In the genomic region with DNA sequence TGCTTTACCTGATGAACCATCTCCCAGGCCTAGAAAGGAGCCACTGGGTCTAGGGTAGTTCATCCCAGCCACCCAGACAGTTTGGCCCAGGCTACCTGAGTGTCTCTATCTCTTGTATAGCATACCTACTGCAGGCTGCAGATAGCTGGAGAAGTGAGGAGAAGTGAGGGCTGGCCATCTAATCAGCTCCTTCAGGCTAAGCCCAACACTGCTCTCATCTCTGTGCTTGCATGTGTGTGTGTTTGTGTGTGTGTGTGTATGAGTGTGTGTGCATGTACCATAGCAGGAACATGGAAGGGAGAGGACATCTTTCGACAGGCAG, we compare ENCODE assay signal across 11 mouse cellular contexts. TPM values are rescaled to one million over a fixed set of nuclear protein-coding genes. Genes with fewer than 3 reads are reported as not detected.
DNase-seq lines count a peak whose midpoint lies in the region; ATAC-seq lines count a peak whose summit lies in the region.
"Had no signal": no experiment of that assay in that cellular context is flagged by ENCODE, and none has a peak within 500 bp of the region (broad histone marks: within the 10 kb centered on the region; RNA-seq: fewer than 3 reads in every experiment).

No protein-coding gene starts in this region.

- no peak overlapping the region for H3K4me3 ChIP-seq in embryonic facial prominence, embryonic 11.5 days (ENCODE audit: low read depth, low read length)
- H3K4me3 ChIP-seq in embryonic facial prominence, embryonic 10.5 days: no peak overlapping the region
- H3K4me3 ChIP-seq in kidney, embryonic 16.5 days (ENCODE audit: low read length): no peak overlapping the region
- H3K4me3 ChIP-seq in liver, embryonic 13.5 days (replicated peaks): peak overlapping the region; percentile 45
- H3K4me3 ChIP-seq in stomach, embryonic 15.5 days (replicated peaks): no peak overlapping the region
- no peak overlapping the region for H3K4me3 ChIP-seq in hindbrain, embryonic 16.5 days (ENCODE audit: low read length)

- no peaks in the 10 kb centered on the region for H3K9me3 ChIP-seq in embryonic facial prominence, embryonic 11.5 days (replicated peaks; ENCODE audit: control insufficient read depth, low read length)
- H3K9me3 ChIP-seq in embryonic facial prominence, embryonic 10.5 days: no peaks in the 10 kb centered on the region
- no peaks in the 10 kb centered on the region for H3K9me3 ChIP-seq in kidney, embryonic 16.5 days (ENCODE audit: low read length)
- no peaks in the 10 kb centered on the region for H3K9me3 ChIP-seq in liver, embryonic 13.5 days (replicated peaks)
- H3K9me3 ChIP-seq in stomach, embryonic 15.5 days: no peaks in the 10 kb centered on the region
- no peaks in the 10 kb centered on the region for H3K9me3 ChIP-seq in hindbrain, embryonic 16.5 days (ENCODE audit: control insufficient read depth, low read length)
- H3K9me3 ChIP-seq: limb, embryonic 12.5 days had no signal

- H3K27me3 ChIP-seq in embryonic facial prominence, embryonic 11.5 days (ENCODE audit: control insufficient read depth, insufficient read depth, low read length): no peaks in the 10 kb centered on the region
- H3K27me3 ChIP-seq in embryonic facial prominence, embryonic 10.5 days (replicated peaks; ENCODE audit: low read depth, poor library complexity, severe bottlenecking): no peaks in the 10 kb centered on the region
- no peaks in the 10 kb centered on the region for H3K27me3 ChIP-seq in kidney, embryonic 16.5 days (ENCODE audit: insufficient read depth, low read length)
- 0 out of 2 replicates have a peak, but pooled peaks cover 5% of the 10 kb centered on the region for H3K27me3 ChIP-seq in liver, embryonic 13.5 days
- no peaks in the 10 kb centered on the region for H3K27me3 ChIP-seq in stomach, embryonic 15.5 days (replicated peaks)
- no peaks in the 10 kb centered on the region for H3K27me3 ChIP-seq in hindbrain, embryonic 16.5 days (replicated peaks; ENCODE audit: control insufficient read depth, insufficient read depth, low read length)
- H3K27me3 ChIP-seq: limb, embryonic 12.5 days had no signal

- no peaks in the 10 kb centered on the region for H3K36me3 ChIP-seq in embryonic facial prominence, embryonic 11.5 days (replicated peaks; ENCODE audit: control insufficient read depth, insufficient read depth, low read depth, low read length)
- H3K36me3 ChIP-seq in embryonic facial prominence, embryonic 10.5 days (replicated peaks): no peaks in the 10 kb centered on the region
- no peaks in the 10 kb centered on the region for H3K36me3 ChIP-seq in kidney, embryonic 16.5 days (ENCODE audit: insufficient read depth, low read length)
- no peaks in the 10 kb centered on the region for H3K36me3 ChIP-seq in liver, embryonic 13.5 days
- no peaks in the 10 kb centered on the region for H3K36me3 ChIP-seq in stomach, embryonic 15.5 days
- H3K36me3 ChIP-seq in hindbrain, embryonic 16.5 days (ENCODE audit: control insufficient read depth, insufficient read depth, low read length): no peaks in the 10 kb centered on the region
- H3K36me3 ChIP-seq: limb, embryonic 12.5 days had no signal

- ATAC-seq in embryonic facial prominence, embryonic 11.5 days (replicated peaks; ENCODE audit: insufficient number of reproducible peaks, low FRiP score, low TSS enrichment, low read depth): 0 out of 2 replicates have a peak, but pooled peaks have one; percentile 39
- no peak for ATAC-seq in kidney, embryonic 16.5 days (ENCODE audit: low FRiP score, low TSS enrichment)
- ATAC-seq in liver, embryonic 13.5 days (ENCODE audit: low read depth): peak; percentile 99
- ATAC-seq in stomach, embryonic 15.5 days (ENCODE audit: insufficient read depth, low FRiP score, low read depth): peak; percentile 88
- no peak for ATAC-seq in hindbrain, embryonic 16.5 days

- no peak for DNase-seq in embryonic facial prominence, embryonic 11.5 days (ENCODE audit: low spot score)
- no peak for DNase-seq in embryonic facial prominence, embryonic 10.5 days (ENCODE audit: low spot score)
- DNase-seq in kidney, postnatal 10 days: no peak
- DNase-seq in liver, embryonic 13.5 days: peak; percentile 71
- DNase-seq in layer of hippocampus, adult 9-11 months: no peak
- DNase-seq: cerebellum, adult 18-20 months had no signal

- no peak overlapping the region for H3K9ac ChIP-seq in embryonic facial prominence, embryonic 11.5 days (replicated peaks; ENCODE audit: low read length)
- H3K9ac ChIP-seq in kidney, embryonic 16.5 days (replicated peaks; ENCODE audit: low read length): no peak overlapping the region
- H3K9ac ChIP-seq in liver, embryonic 13.5 days: peak overlapping the region; percentile 60
- H3K9ac ChIP-seq in stomach, embryonic 15.5 days: no peak overlapping the region
- no peak overlapping the region for H3K9ac ChIP-seq in hindbrain, embryonic 16.5 days (ENCODE audit: low read depth, low read length)
- H3K9ac ChIP-seq: limb, embryonic 12.5 days had no signal

- H3K4me2 ChIP-seq in embryonic facial prominence, embryonic 11.5 days (ENCODE audit: low read depth, low read length): no peak overlapping the region
- no peak overlapping the region for H3K4me2 ChIP-seq in kidney, embryonic 16.5 days (replicated peaks; ENCODE audit: low read depth, low read length)
- peak overlapping the region; percentile 68 for H3K4me2 ChIP-seq in liver, embryonic 13.5 days
- no peak overlapping the region; the same call in 1 of the 2 replicates for H3K4me2 ChIP-seq in stomach, embryonic 15.5 days
- no peak overlapping the region for H3K4me2 ChIP-seq in hindbrain, embryonic 16.5 days (ENCODE audit: low read length)

- H3K4me1 ChIP-seq in embryonic facial prominence, embryonic 11.5 days (ENCODE audit: control insufficient read depth, insufficient read depth, low read length): no peaks in the 10 kb centered on the region
- H3K4me1 ChIP-seq in embryonic facial prominence, embryonic 10.5 days: peaks cover 12% of the 10 kb centered on the region; the same call in 1 of the 2 replicates
- H3K4me1 ChIP-seq in kidney, embryonic 16.5 days (ENCODE audit: insufficient read depth, low read length): peaks cover 14% of the 10 kb centered on the region; the same call in 1 of the 2 replicates
- H3K4me1 ChIP-seq in liver, embryonic 13.5 days (replicated peaks): peaks cover 68% of the 10 kb centered on the region
- H3K4me1 ChIP-seq in stomach, embryonic 15.5 days: no peaks in the 10 kb centered on the region
- no peaks in the 10 kb centered on the region for H3K4me1 ChIP-seq in hindbrain, embryonic 16.5 days (ENCODE audit: control insufficient read depth, insufficient read depth, low read depth, low read length)

- WGBS in embryonic facial prominence, embryonic 11.5 days: 81% methylated on average over 1 of the region's 1 CpGs
- 95% methylated on average over 1 of the region's 1 CpGs for WGBS in embryonic facial prominence, embryonic 10.5 days
- 90% methylated on average over 1 of the region's 1 CpGs for WGBS in kidney, embryonic 16.5 days
- 17% methylated on average over 1 of the region's 1 CpGs for WGBS in liver, embryonic 13.5 days (ENCODE audit: insufficient replicate concordance)
- 88% methylated on average over 1 of the region's 1 CpGs for WGBS in stomach, embryonic 15.5 days
- WGBS in hindbrain, embryonic 16.5 days: 96% methylated on average over 1 of the region's 1 CpGs

- no peak overlapping the region for H3K27ac ChIP-seq in embryonic facial prominence, embryonic 11.5 days (replicated peaks; ENCODE audit: low read depth, low read length)
- H3K27ac ChIP-seq in embryonic facial prominence, embryonic 10.5 days (replicated peaks): no peak overlapping the region
- H3K27ac ChIP-seq in kidney, embryonic 16.5 days (ENCODE audit: low read length): 0 out of 2 replicates have a peak overlapping the region, but pooled peaks have one; percentile 13
- H3K27ac ChIP-seq in liver, embryonic 13.5 days: peak overlapping the region; percentile 88
- no peak overlapping the region for H3K27ac ChIP-seq in stomach, embryonic 15.5 days
- H3K27ac ChIP-seq in hindbrain, embryonic 16.5 days (ENCODE audit: low read depth, low read length): no peak overlapping the region
- H3K27ac ChIP-seq: hindbrain, postnatal 0 days; limb, embryonic 12.5 days had no signal

RNA-seq across cellular contexts. Expression of a gene that starts 13.6 kb away (rescaled TPM):
- 4.2 TPM in 2 replicates for polyA plus RNA-seq in embryonic facial prominence, embryonic 11.5 days (2014; fragmentation: Nextera tagmentation; extraction: Ambion mirVana)
- polyA plus RNA-seq in embryonic facial prominence, embryonic 10.5 days (2016; fragmentation: Nextera tagmentation; extraction: Ambion mirVana): 3.6 TPM in 2 replicates
- 43.7 and 45.7 TPM in 2 replicates for polyA plus RNA-seq in kidney, embryonic 16.5 days (2015; fragmentation: Nextera tagmentation; extraction: Ambion mirVana)
- 12.3 and 21.0 TPM in 2 replicates for polyA plus RNA-seq in liver, embryonic 13.5 days (2015; fragmentation: Nextera tagmentation; extraction: Ambion mirVana)
- 57.5 and 78.6 TPM in 2 replicates for polyA plus RNA-seq in stomach, embryonic 15.5 days (2015; fragmentation: Nextera tagmentation; extraction: Ambion mirVana)
- polyA plus RNA-seq in hindbrain, embryonic 16.5 days (2015; fragmentation: Nextera tagmentation; extraction: Ambion mirVana): 9.7 and 11.9 TPM in 2 replicates

RNA-seq across cellular contexts. Expression of a gene that starts 57.7 kb away (rescaled TPM):
- 31.1 and 32.6 TPM in 2 replicates for polyA plus RNA-seq in embryonic facial prominence, embryonic 11.5 days (2014; fragmentation: Nextera tagmentation; extraction: Ambion mirVana)
- 18.5 and 20.1 TPM in 2 replicates for polyA plus RNA-seq in embryonic facial prominence, embryonic 10.5 days (2016; fragmentation: Nextera tagmentation; extraction: Ambion mirVana)
- polyA plus RNA-seq in kidney, embryonic 16.5 days (2015; fragmentation: Nextera tagmentation; extraction: Ambion mirVana): 34.1 and 34.2 TPM in 2 replicates
- polyA plus RNA-seq in liver, embryonic 13.5 days (2015; fragmentation: Nextera tagmentation; extraction: Ambion mirVana): 35.2 and 46.3 TPM in 2 replicates
- polyA plus RNA-seq in stomach, embryonic 15.5 days (2015; fragmentation: Nextera tagmentation; extraction: Ambion mirVana): 30.9 and 34.9 TPM in 2 replicates
- 45.7 and 49.5 TPM in 2 replicates for polyA plus RNA-seq in hindbrain, embryonic 16.5 days (2015; fragmentation: Nextera tagmentation; extraction: Ambion mirVana)

RNA-seq across cellular contexts. Expression of a gene that starts 57.8 kb away (rescaled TPM):
- 419 and 482 TPM in 2 replicates for polyA plus RNA-seq in embryonic facial prominence, embryonic 11.5 days (2014; fragmentation: Nextera tagmentation; extraction: Ambion mirVana)
- polyA plus RNA-seq in embryonic facial prominence, embryonic 10.5 days (2016; fragmentation: Nextera tagmentation; extraction: Ambion mirVana): 438 and 447 TPM in 2 replicates
- polyA plus RNA-seq in kidney, embryonic 16.5 days (2015; fragmentation: Nextera tagmentation; extraction: Ambion mirVana): 258 and 286 TPM in 2 replicates
- 99.4 and 128 TPM in 2 replicates for polyA plus RNA-seq in liver, embryonic 13.5 days (2015; fragmentation: Nextera tagmentation; extraction: Ambion mirVana)
- 191 and 208 TPM in 2 replicates for polyA plus RNA-seq in stomach, embryonic 15.5 days (2015; fragmentation: Nextera tagmentation; extraction: Ambion mirVana)
- 168 and 188 TPM in 2 replicates for polyA plus RNA-seq in hindbrain, embryonic 16.5 days (2015; fragmentation: Nextera tagmentation; extraction: Ambion mirVana)

Comparison
In these comparisons a context has a peak if more than half of its experiments do, and no peak if none do; other contexts are left out.
1. ATAC-seq: peak in embryonic facial prominence, embryonic 11.5 days (single experiment), liver, embryonic 13.5 days (single experiment) and stomach, embryonic 15.5 days (single experiment); none in kidney, embryonic 16.5 days (single experiment) and hindbrain, embryonic 16.5 days (single experiment).
2. H3K27ac ChIP-seq: peak in kidney, embryonic 16.5 days (single experiment) and liver, embryonic 13.5 days (single experiment); none in embryonic facial prominence, embryonic 11.5 days (single experiment), embryonic facial prominence, embryonic 10.5 days (single experiment), stomach, embryonic 15.5 days (single experiment) and hindbrain, embryonic 16.5 days (single experiment).